Comparison of ENCODE assay signal across 8 mouse cellular contexts in genomic region chr2:10372776-10373507, GRCm38 (mm10). TPM values are rescaled to one million over a fixed set of nuclear protein-coding genes. Genes with fewer than 3 reads are reported as not detected.
A peak's percentile ranks its signal among the peaks of the same experiment; 100 is the strongest.
DNase-seq lines count a peak whose midpoint lies in the region; ATAC-seq lines count a peak whose summit lies in the region.

No protein-coding gene starts in this region.

- WGBS in heart, embryonic 12.5 days: under 1% methylated on average over 34 of the region's 35 CpGs
- under 1% methylated on average over 34 of the region's 35 CpGs for WGBS in limb, embryonic 11.5 days
- 0% methylated on average over 34 of the region's 35 CpGs for WGBS in midbrain, embryonic 16.5 days

- peaks cover 18% of the 10 kb centered on the region for H3K4me1 ChIP-seq in heart, embryonic 12.5 days (replicated peaks)
- peaks cover 7% of the 10 kb centered on the region; the same call in 1 of the 2 replicates for H3K4me1 ChIP-seq in limb, embryonic 11.5 days (ENCODE audit: control insufficient read depth, insufficient read depth, low read length)
- peaks cover 16% of the 10 kb centered on the region for H3K4me1 ChIP-seq in midbrain, embryonic 16.5 days (ENCODE audit: control insufficient read depth, insufficient read depth, low read length)

- H3K4me2 ChIP-seq in heart, embryonic 12.5 days: peak overlapping the region; percentile 100
- H3K4me2 ChIP-seq in limb, embryonic 11.5 days (ENCODE audit: low read depth, severe bottlenecking): peak overlapping the region; percentile 88
- H3K4me2 ChIP-seq in midbrain, embryonic 16.5 days (ENCODE audit: low read length): peak overlapping the region; percentile 93

- no peak overlapping the region for H3K27ac ChIP-seq in heart, embryonic 12.5 days (ENCODE audit: poor library complexity, severe bottlenecking)
- H3K27ac ChIP-seq in limb, embryonic 11.5 days (replicated peaks; ENCODE audit: low read depth, low read length): no peak overlapping the region
- H3K27ac ChIP-seq in midbrain, embryonic 16.5 days (ENCODE audit: low read length): no peak overlapping the region; the same call in 1 of the 2 replicates

- H3K27me3 ChIP-seq in heart, embryonic 12.5 days (replicated peaks): peaks cover 71% of the 10 kb centered on the region
- H3K27me3 ChIP-seq in limb, embryonic 11.5 days (ENCODE audit: control insufficient read depth, insufficient read depth, low read length): peaks cover 60% of the 10 kb centered on the region
- peaks cover 27% of the 10 kb centered on the region for H3K27me3 ChIP-seq in midbrain, embryonic 16.5 days (ENCODE audit: control insufficient read depth, insufficient read depth, low read depth, low read length)

- peak; percentile 6 to 26 for DNase-seq in frontal cortex, postnatal 36 days (ENCODE audit: low spot score in 2 of 2)
- no peak for DNase-seq in frontal cortex, postnatal 25 days (ENCODE audit: low spot score in 2 of 2)
- DNase-seq in B cell, adult 2 months: peak; percentile 25 to 26
- DNase-seq in adrenal gland, postnatal 36 days: peak; percentile 11 to 26
- DNase-seq in limb, embryonic 11.5 days (ENCODE audit: low spot score): peak; percentile 65
- DNase-seq in thymus, postnatal 4 days: peak; percentile 64

- ATAC-seq in heart, embryonic 12.5 days (ENCODE audit: insufficient number of reproducible peaks, low FRiP score): peak; percentile 29; the same call in 1 of the 2 replicates
- ATAC-seq in limb, embryonic 11.5 days (ENCODE audit: insufficient number of reproducible peaks, low FRiP score, low TSS enrichment, low read depth): 0 out of 2 replicates have a peak, but pooled peaks have one; percentile 15
- peak; percentile 30 for ATAC-seq in midbrain, embryonic 16.5 days

- H3K9me3 ChIP-seq in heart, embryonic 12.5 days (replicated peaks): no peaks in the 10 kb centered on the region
- H3K9me3 ChIP-seq in limb, embryonic 11.5 days (ENCODE audit: control insufficient read depth, low read length): no peaks in the 10 kb centered on the region
- no peaks in the 10 kb centered on the region for H3K9me3 ChIP-seq in midbrain, embryonic 16.5 days (replicated peaks; ENCODE audit: control insufficient read depth, low read length, poor library complexity, severe bottlenecking)

- H3K36me3 ChIP-seq in heart, embryonic 12.5 days: no peaks in the 10 kb centered on the region
- H3K36me3 ChIP-seq in limb, embryonic 11.5 days (ENCODE audit: control insufficient read depth, insufficient read depth, low read length): no peaks in the 10 kb centered on the region
- H3K36me3 ChIP-seq in midbrain, embryonic 16.5 days (ENCODE audit: control insufficient read depth, insufficient read depth, low read length): no peaks in the 10 kb centered on the region

- H3K9ac ChIP-seq in heart, embryonic 12.5 days: peak overlapping the region; percentile 71
- peak overlapping the region; percentile 43; the same call in 1 of the 2 replicates for H3K9ac ChIP-seq in limb, embryonic 11.5 days (ENCODE audit: low read length)
- H3K9ac ChIP-seq in midbrain, embryonic 16.5 days (ENCODE audit: low read depth, low read length): peak overlapping the region; percentile 77

- H3K4me3 ChIP-seq in heart, embryonic 12.5 days: peak overlapping the region; percentile 65
- H3K4me3 ChIP-seq in limb, embryonic 11.5 days (ENCODE audit: low read depth, low read length): peak overlapping the region; percentile 47
- H3K4me3 ChIP-seq in midbrain, embryonic 16.5 days (ENCODE audit: low read depth, low read length): peak overlapping the region; percentile 74

RNA-seq across cellular contexts. Expression of gene Sfmbt2, which starts 2.6 kb away (rescaled TPM):
- total RNA-seq in adrenal gland, postnatal 36 days (2021): under 1 TPM; 0.46 to 0.86 TPM
- 2.0 and 2.6 TPM in 2 replicates for polyA plus RNA-seq in heart, embryonic 12.5 days (2016; fragmentation: Nextera tagmentation; extraction: Ambion mirVana)
- polyA plus RNA-seq in limb, embryonic 11.5 days (2014; fragmentation: Nextera tagmentation; extraction: Ambion mirVana): 1.1 and 1.6 TPM in 2 replicates
- 6.1 and 6.5 TPM in 2 replicates for polyA plus RNA-seq in midbrain, embryonic 16.5 days (2015; fragmentation: Nextera tagmentation; extraction: Ambion mirVana)

Comparison
In these comparisons a context has a peak if more than half of its experiments do, and no peak if none do; other contexts are left out.
1. DNase-seq: peak in frontal cortex, postnatal 36 days (2 of 2), B cell, adult 2 months (2 of 2), adrenal gland, postnatal 36 days (2 of 2), limb, embryonic 11.5 days (single experiment) and thymus, postnatal 4 days (single experiment); none in frontal cortex, postnatal 25 days (0 of 2).
2. Peak in every context shown above with its lines, with median percentiles within 50 percentile points of each other: ATAC-seq, H3K4me2 ChIP-seq, H3K4me3 ChIP-seq and H3K9ac ChIP-seq.